Comparison of ENCODE assay signal across 29 mouse cellular contexts in genomic region chr17:39832900-39833299, GRCm38 (mm10).
DNase-seq lines count a peak whose midpoint lies in the region.
"Had no signal": no experiment of that assay in that cellular context is flagged by ENCODE, and none has a peak within 500 bp of the region (broad histone marks: within the 10 kb centered on the region; RNA-seq: fewer than 3 reads in every experiment).

No protein-coding gene starts in this region.

- no peak overlapping the region for H3K4me3 ChIP-seq in limb, embryonic 10.5 days
- H3K4me3 ChIP-seq: embryonic facial prominence, embryonic 12.5 days; embryonic facial prominence, embryonic 15.5 days; heart, adult 2 months; heart, embryonic 10.5 days; heart, embryonic 13.5 days had no signal

- H3K27ac ChIP-seq in limb, embryonic 10.5 days = no peak overlapping the region
- H3K27ac ChIP-seq: embryonic facial prominence, embryonic 12.5 days; embryonic facial prominence, embryonic 15.5 days; heart, adult 2 months; heart, embryonic 10.5 days; heart, embryonic 13.5 days; hindbrain, embryonic 14.5 days; hindbrain, postnatal 0 days had no signal

- intact Hi-C loops in left cerebral cortex, postnatal 4 days (cut with DNase I) = no loop called here

- H3K4me1 ChIP-seq in limb, embryonic 10.5 days = no peaks in the 10 kb centered on the region
- H3K4me1 ChIP-seq: embryonic facial prominence, embryonic 12.5 days; embryonic facial prominence, embryonic 15.5 days; heart, embryonic 10.5 days; heart, embryonic 13.5 days had no signal

- 71% methylated on average over 1 of the region's 1 CpGs for whole genome bisulfite sequencing in limb, embryonic 10.5 days

- H3K9me3 ChIP-seq in limb, embryonic 10.5 days (replicated peaks) = no peaks in the 10 kb centered on the region
- H3K9me3 ChIP-seq: embryonic facial prominence, embryonic 12.5 days; G1E had no signal

- no peaks in the 10 kb centered on the region for H3K27me3 ChIP-seq in limb, embryonic 10.5 days (ENCODE audit: low read depth, poor library complexity, severe bottlenecking)
- H3K27me3 ChIP-seq: CH12.LX; embryonic facial prominence, embryonic 12.5 days; embryonic facial prominence, embryonic 15.5 days; heart, embryonic 13.5 days; Patski had no signal

- no peaks in the 10 kb centered on the region for H3K36me3 ChIP-seq in limb, embryonic 10.5 days
- H3K36me3 ChIP-seq: embryonic facial prominence, embryonic 12.5 days; embryonic facial prominence, embryonic 15.5 days; G1E; heart, embryonic 10.5 days; heart, embryonic 13.5 days had no signal

- peak; percentile 28 to 60 for DNase-seq in frontal cortex, adult 2 months (ENCODE audit: extremely low spot score in 1 of 2, low spot score in 1 of 2)
- no peak for DNase-seq in frontal cortex, postnatal 10 days (ENCODE audit: low spot score in 2 of 2)
- DNase-seq in left cerebral cortex, adult 9 months (ENCODE audit: low spot score in 2 of 2) = peak; percentile 9 to 48
- no peak for DNase-seq in left cerebral cortex, postnatal 4 days
- DNase-seq in right cerebral cortex, adult 2 months (ENCODE audit: low spot score in 2 of 2) = peak; percentile 11 to 47
- no peak for DNase-seq in right cerebral cortex, postnatal 25 days
- no peak for DNase-seq in limb, embryonic 10.5 days (ENCODE audit: low spot score)
- DNase-seq: adrenal gland, postnatal 10 days; adrenal gland, postnatal 36 days; B cell, adult 2 months; cerebellum, adult 11 months; cerebellum, adult 2 months; cerebellum, adult 9-11 months; cerebellum, postnatal 25 days; forebrain, postnatal 0 days; gastrocnemius, postnatal 10 days; gastrocnemius, postnatal 36 days; heart, adult 2 months; heart, postnatal 14 days; heart, postnatal 4 days had no signal

Comparison
In these comparisons a context has a peak if more than half of its experiments do, and no peak if none do; other contexts are left out.
1. DNase-seq: peak in frontal cortex, adult 2 months (2 of 2), left cerebral cortex, adult 9 months (2 of 2) and right cerebral cortex, adult 2 months (2 of 2); none in frontal cortex, postnatal 10 days (0 of 2), left cerebral cortex, postnatal 4 days (single experiment), right cerebral cortex, postnatal 25 days (single experiment) and limb, embryonic 10.5 days (single experiment).